Mouse (Mus musculus) monocyte, adult 5-6 weeks (primary cell): ENCODE data around the gene Tmem114. TPM values are rescaled to one million over a fixed set of nuclear protein-coding genes. Genes with fewer than 3 reads are reported as not detected.
A peak's percentile ranks its signal among the peaks of the same experiment; 100 is the strongest.

ENCODE experiments used
- ATAC-seq: fragments of 153-309, 156-312 bp; replicated peaks from 2 replicates; pipeline ENCODE4 v1.8.0; 2017; ENCODE audit warnings: mild to moderate bottlenecking; ENCODE audit not compliant: low TSS enrichment, insufficient number of reproducible peaks, severe bottlenecking, poor library complexity, low FRiP score
- total RNA-seq: library from RNA; stranded (forward); fragments of 200-1000, 200-491, 200-594 nt; gene quantifications from 3 replicates; pipeline ENCODE4 v1.2.3, GENCODE M21; 2017

Gene Tmem114
- total RNA-seq = not detected in 3 replicates

GRCm38 (mm10) chr16:8424971-8425330 is at the start of gene Tmem114:
Gene Tmem114 (minus strand): TSS chr16:8425136.
- no peak for ATAC-seq

GRCm38 (mm10) chr16:8470603-8471481 is 45.9 kb upstream of the Tmem114 start, which contains the start of gene Mettl22:
Gene Mettl22 (plus strand): TSS chr16:8470788.
- peak; percentile 82 for ATAC-seq

GRCm38 (mm10) chr16:8470132-8470531 is 45.2 kb upstream of the Tmem114 start:
- ATAC-seq = no peak

DNA sequence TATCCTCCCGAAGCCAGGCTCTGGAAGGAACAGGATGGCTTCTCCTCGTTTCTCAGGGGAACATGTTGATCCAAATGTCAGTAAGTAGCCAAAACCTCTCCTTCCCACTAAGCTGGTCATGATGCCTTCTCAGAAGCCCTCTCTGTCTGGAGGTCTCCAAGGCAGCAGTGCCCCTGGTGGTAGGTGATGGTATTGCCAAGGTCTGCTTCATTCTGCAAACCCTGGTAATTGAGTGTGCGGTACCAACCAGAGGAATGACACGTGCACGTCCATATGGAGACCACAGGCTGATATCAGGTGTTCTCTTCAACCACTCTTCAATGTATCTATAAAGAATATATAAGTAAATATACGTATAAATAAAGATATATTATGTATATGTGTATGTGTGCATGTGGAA is 34.2 kb upstream of the Tmem114 start:
- peak; percentile 88 for ATAC-seq

DNA sequence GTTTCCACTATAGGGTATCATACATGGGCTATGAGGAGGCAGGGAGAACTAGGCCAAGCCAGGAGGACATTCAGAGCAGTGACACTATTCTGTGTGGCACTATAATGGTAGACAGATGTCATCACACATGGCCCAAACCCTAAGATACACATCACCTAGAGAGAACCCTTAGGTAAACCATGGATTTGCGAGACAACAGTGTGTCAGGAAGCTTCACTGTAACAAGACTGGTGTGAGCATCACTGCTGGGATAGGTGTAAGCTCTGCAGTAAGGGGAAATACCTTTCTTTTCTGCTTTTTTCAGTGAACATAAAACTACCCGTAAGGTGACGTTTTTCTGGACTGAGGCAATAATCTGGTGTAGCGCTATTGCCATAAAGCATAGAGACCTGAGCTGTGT is 33.5 kb upstream of the Tmem114 start:
- no peak for ATAC-seq

- ATAC-seq = no peak
Observed at GRCm38 (mm10) chr16:8455221-8455620, 30.3 kb upstream of the Tmem114 start.

- ATAC-seq = no peak
Observed at GRCm38 (mm10) chr16:8453301-8453700, 28.4 kb upstream of the Tmem114 start.

GRCm38 (mm10) chr16:8446256-8446655 is 21.3 kb upstream of the Tmem114 start:
- ATAC-seq = no peak

- no peak for ATAC-seq
Observed at GRCm38 (mm10) chr16:8444911-8445310, 20.0 kb upstream of the Tmem114 start.

DNA sequence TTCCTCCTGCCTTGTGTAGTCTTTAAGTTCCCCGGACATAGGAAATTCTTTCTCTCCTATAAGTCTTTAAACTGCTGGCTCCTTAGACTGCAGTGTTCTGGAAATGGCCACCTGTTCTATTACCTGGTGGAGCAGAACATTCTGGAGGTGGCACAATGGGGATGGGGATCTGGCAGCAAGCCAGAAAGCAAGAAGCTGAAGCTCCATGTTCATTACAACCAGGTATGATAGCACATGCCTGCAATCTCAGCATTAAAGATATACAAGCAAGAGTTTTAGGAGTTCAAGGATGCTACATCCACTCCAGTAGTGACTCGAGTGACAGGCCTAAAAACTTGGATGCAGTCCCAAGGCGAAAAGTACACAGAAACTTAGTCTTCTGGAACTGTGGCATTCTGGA is 7.7 kb upstream of the Tmem114 start:
- ATAC-seq = no peak

GRCm38 (mm10) chr16:8429531-8429930 is 4.6 kb upstream of the Tmem114 start:
- no peak for ATAC-seq

DNA sequence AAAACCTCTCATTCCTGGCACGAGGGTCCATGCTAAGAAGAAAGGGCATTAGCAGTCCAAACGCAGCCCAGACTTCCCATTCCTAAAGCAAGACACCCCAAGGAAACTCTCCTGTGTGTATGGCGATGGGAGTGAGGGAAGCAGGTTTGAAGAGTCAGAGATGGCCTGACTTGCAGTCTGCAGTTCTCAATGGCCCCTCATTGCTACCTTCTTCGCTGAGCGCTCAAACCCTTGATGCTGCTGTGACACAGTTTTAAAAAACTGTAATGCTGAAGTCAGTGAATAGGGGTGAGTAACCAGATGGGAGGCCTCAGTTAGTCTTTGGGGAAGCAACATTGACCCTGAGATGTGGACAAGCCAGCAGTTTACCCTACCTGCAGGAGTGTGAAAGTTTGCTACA is 800 bp upstream of the Tmem114 start:
- no peak for ATAC-seq

DNA sequence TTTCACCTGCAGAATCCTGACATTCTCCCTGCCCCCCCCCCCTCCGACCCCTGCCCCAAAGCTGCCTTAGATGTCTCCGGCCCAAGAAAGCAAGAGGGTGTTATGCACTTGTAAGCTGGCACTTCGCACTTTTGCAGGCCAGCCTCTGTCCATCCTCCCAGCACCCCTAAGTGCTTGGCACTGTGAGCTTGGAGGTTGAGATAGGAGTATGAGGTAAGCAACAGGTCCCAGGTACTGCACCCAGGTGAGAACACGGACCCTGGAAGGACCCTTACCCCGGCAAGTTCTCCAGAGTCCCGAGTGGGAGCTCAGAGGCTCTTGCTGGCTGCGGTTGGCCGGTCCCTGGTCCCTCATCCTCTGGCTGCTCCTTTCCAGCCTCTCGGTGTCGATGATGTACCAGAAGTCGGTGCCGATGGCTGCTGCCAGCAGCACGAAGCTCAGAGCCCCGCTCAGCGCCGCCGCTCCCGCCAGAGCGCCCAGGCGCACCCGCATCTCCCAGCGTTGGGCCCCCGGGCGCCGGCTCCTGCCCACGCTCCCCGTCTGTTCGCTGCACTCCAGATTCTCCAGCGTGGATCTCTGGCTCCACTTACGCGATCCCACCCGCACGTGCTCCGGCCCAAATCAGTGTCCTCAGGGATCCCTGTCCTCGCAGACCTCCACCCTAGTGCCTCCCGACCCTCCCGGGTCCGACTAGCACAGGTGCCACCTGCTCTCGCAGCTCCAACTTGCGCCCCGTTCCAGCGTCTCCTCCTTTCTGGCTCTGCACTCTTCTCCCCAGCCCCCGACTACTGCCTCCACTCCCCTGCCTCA is 570 bp downstream of the Tmem114 start:
- ATAC-seq = no peak

GRCm38 (mm10) chr16:8423626-8424114 is 1.3 kb downstream of the Tmem114 start:
- ATAC-seq = no peak

DNA sequence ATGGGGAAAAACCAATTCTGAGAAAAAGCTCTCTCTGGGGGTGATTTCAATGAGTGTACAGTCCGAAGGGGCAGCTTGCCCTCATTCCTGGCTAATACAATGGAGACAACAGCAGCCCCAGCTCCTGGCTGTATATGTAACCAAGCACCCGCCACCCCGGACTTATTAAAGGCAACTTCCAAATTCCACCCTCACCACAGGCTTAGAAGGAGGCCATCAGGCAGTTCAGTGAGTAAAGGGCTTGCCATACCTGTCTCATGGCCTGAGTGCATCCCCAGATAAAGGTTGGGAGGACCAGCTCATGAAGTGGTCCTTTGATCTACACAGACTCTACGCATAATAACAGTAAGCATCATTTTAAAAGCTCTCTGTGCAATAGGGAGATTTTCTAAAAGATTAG is 4.1 kb downstream of the Tmem114 start:
- ATAC-seq = no peak

GRCm38 (mm10) chr16:8420381-8420780 is 4.6 kb downstream of the Tmem114 start:
- ATAC-seq = no peak

- ATAC-seq = no peak
Observed at GRCm38 (mm10) chr16:8419666-8420065, 5.3 kb downstream of the Tmem114 start.

DNA sequence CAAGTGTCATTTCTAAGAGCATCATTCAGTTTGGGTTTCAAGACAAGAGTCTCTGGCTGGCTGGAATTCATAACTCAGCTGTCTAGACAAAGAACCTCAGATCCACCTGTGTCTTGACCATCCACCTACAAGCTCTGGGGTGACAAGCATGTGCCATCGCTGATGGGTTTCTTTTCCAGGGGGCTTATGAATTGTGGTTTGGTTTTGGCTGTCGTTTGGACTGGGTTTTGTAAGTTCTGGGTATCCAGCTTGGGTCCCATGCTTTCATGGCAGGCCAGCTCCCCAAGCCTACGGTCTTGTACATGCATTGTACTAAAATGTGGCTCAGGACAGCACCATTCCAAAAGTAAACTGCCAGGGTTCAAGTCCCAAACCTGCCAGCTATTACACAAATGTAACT is 6.8 kb downstream of the Tmem114 start:
- no peak for ATAC-seq

GRCm38 (mm10) chr16:8417011-8417720 is 7.8 kb downstream of the Tmem114 start:
- ATAC-seq = no peak
